Mouse (Mus musculus) heart, embryonic 13.5 days (tissue): Measurements from ENCODE around the gene Tmem81. TPM values are rescaled to one million over a fixed set of nuclear protein-coding genes. Genes with fewer than 3 reads are reported as not detected.
A peak's percentile ranks its signal among the peaks of the same experiment; 100 is the strongest.

Experiments
- ATAC-seq: fragments of 200-750 bp; cut with Nextera tagmentation; 2 replicates; pipeline ENCODE4 v1.8.0; 2017; ENCODE audit warnings: moderate TSS enrichment; ENCODE audit not compliant: insufficient number of reproducible peaks, low FRiP score, low TSS enrichment; ENCODE audit errors: extremely low read depth
- H3K27ac ChIP-seq: fragments of 300-500 bp; sonication (generic); replicated peaks from 2 replicates; pipeline ENCODE4 v1.5.1; 2015; ENCODE audit warnings: moderate library complexity, mild to moderate bottlenecking, inconsistent platforms
- H3K27me3 ChIP-seq: fragments of 300-500 bp; sonication (generic); replicated peaks from 2 replicates; pipeline ENCODE4 v1.6.1; 2015; ENCODE audit warnings: mild to moderate bottlenecking, inconsistent platforms
- H3K36me3 ChIP-seq: fragments of 300-500 bp; sonication (generic); 2 replicates; pipeline ENCODE4 v1.6.1; 2015; ENCODE audit warnings: mild to moderate bottlenecking, inconsistent platforms
- H3K4me1 ChIP-seq: fragments of 300-500 bp; sonication (generic); 2 replicates; pipeline ENCODE4 v1.6.1; 2015; ENCODE audit warnings: inconsistent platforms
- H3K4me2 ChIP-seq: fragments of 300-500 bp; sonication (generic); 2 replicates; pipeline ENCODE4 v1.6.1; 2015; ENCODE audit warnings: inconsistent platforms, mild to moderate bottlenecking, moderate library complexity
- H3K4me3 ChIP-seq: fragments of 300-500 bp; sonication (generic); 2 replicates; pipeline ENCODE4 v1.5.1; 2015; ENCODE audit warnings: moderate library complexity, mild to moderate bottlenecking, inconsistent platforms
- H3K9ac ChIP-seq: fragments of 300-500 bp; sonication (generic); 2 replicates; pipeline ENCODE4 v1.6.1; 2015; ENCODE audit warnings: inconsistent platforms, mild to moderate bottlenecking, moderate library complexity
- H3K9me3 ChIP-seq: fragments of 300-500 bp; sonication (generic); 2 replicates; pipeline ENCODE4 v1.6.1; 2016; ENCODE audit warnings: inconsistent platforms
- WGBS: fragments of 180-500 bp; shearing (Covaris S2); methylation state at CpG from one replicate; pipeline ENCODE4 v1.1.7; 2015; ENCODE audit warnings: mixed read lengths; 5-methylcytosine and 5-hydroxymethylcytosine counted together
- polyA plus RNA-seq: library from polyadenylated mRNA; unstranded; fragments of >200 nt; fragmentation: Nextera tagmentation; extraction: Ambion mirVana; gene quantifications from 2 replicates; pipeline ENCODE4 v1.2.1, GENCODE M21; 2015

Tmem81 gene
- polyA plus RNA-seq, 1 experiment from 2014 or later: 0.78 TPM

DNA sequence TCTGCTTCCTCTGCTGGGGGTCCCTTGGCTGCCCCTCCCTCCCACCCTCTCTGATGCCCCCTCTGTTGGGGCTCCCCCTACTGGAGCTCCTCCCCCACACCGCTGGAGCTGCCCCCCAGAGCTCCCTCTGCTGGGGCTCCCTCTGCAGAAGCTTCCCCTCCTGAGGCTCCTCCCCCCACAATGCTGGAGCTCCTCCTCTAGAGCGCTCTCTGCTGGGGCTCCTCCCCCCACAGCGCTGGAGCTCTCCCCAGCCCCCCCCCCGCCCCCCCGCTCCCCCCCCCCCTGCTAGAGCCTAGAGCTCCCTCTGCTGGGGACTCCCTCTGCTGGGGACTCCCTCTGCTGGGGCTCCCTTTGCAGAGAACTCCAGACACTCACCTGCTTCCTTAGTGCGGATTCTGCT, 14.7 kb downstream of the Tmem81 start:
- 19% methylated on average over 2 of the region's 6 CpGs for WGBS
- Histone ChIP-seq H3K4me3 (no peak overlapping the region), H3K9me3 (no peaks in the 10 kb centered on the region), H3K4me1 (no peaks in the 10 kb centered on the region), H3K4me2 (no peak overlapping the region), H3K27ac (no peak overlapping the region), H3K27me3 (peaks cover 43% of the 10 kb centered on the region), H3K36me3 (no peaks in the 10 kb centered on the region), H3K9ac (no peak overlapping the region)
- peak; percentile 55; the same call in 1 of the 2 replicates for ATAC-seq

DNA sequence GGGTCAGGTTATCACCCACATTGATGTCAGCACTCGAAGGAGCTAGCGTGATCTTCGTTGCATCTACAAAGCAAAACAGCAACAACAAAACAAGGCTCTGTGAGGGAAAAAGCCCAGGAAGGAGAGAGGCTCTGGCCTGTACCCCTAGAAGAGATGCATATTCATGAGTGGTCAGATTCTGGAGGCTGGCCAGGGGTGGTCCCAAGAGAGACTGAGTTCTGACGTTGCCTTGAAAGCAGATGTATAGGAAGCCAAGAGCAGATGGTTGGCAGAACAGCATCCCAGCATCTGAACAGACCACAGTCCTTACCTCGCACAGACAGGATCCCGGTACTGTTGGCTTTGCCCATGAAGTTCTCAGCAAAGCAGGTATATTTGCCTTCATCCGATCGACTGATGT, 17.0 kb downstream of the Tmem81 start:
- 74% methylated on average over 8 of the region's 8 CpGs for WGBS
- Histone ChIP-seq H3K4me2 (no peak overlapping the region), H3K9ac (no peak overlapping the region), H3K4me3 (no peak overlapping the region), H3K27ac (no peak overlapping the region), H3K9me3 (no peaks in the 10 kb centered on the region), H3K27me3 (peaks cover 59% of the 10 kb centered on the region), H3K36me3 (no peaks in the 10 kb centered on the region), H3K4me1 (no peaks in the 10 kb centered on the region)
- no peak for ATAC-seq

DNA sequence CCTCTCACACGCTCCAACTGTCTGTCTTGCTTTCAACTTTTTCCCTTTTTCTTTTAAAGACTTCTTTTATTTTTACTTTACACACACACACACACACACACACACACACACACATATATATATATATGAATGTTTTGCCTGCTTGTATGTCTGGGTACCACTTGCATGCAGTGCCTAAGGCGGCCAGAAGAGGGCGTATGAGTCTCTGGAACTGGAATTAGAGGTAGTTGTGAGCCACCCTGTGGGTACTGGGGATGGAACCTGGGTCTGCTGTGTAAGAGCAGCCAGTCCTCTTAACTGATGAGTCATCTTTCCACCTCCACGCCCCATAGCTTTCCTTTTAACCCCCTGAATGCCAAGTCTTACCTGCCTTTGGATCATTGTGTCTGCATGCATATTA, 17.9 kb downstream of the Tmem81 start:
- Histone ChIP-seq H3K9ac (no peak overlapping the region), H3K27me3 (peaks cover 63% of the 10 kb centered on the region), H3K4me3 (no peak overlapping the region), H3K4me1 (no peaks in the 10 kb centered on the region), H3K4me2 (no peak overlapping the region), H3K36me3 (no peaks in the 10 kb centered on the region), H3K9me3 (no peaks in the 10 kb centered on the region), H3K27ac (no peak overlapping the region)
- WGBS: 23% methylated on average over 4 of the region's 4 CpGs
- no peak for ATAC-seq

DNA sequence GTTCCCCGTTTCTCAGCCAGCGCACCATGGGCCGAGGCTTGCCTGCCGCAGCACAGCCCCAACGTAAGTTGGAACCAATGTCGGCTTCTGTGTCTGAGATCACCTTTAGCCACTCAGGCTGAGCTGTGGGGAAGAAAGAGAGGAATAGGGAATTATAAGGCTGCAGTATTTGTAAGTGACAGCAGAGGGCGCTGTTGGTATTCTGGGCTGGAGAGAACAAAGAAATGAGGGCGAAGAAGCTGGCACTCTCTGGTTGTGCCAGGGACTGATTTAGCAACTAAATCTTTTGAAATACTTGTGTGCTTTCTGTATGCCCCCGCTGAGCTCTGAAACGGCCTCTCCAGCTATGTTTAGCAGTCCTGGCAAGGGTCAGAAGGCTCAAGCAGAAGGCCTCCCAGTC, 19.8 kb downstream of the Tmem81 start:
- H3K4me3 ChIP-seq: no peak overlapping the region
- H3K4me2 ChIP-seq: no peak overlapping the region
- no peak overlapping the region for H3K9ac ChIP-seq
- peaks cover 67% of the 10 kb centered on the region for H3K27me3 ChIP-seq
- no peak overlapping the region for H3K27ac ChIP-seq
- peaks cover 4% of the 10 kb centered on the region; the same call in 1 of the 2 replicates for H3K4me1 ChIP-seq
- no peak for ATAC-seq
- WGBS: 7% methylated on average over 10 of the region's 10 CpGs
- H3K9me3 ChIP-seq: no peaks in the 10 kb centered on the region
- H3K36me3 ChIP-seq: no peaks in the 10 kb centered on the region

DNA sequence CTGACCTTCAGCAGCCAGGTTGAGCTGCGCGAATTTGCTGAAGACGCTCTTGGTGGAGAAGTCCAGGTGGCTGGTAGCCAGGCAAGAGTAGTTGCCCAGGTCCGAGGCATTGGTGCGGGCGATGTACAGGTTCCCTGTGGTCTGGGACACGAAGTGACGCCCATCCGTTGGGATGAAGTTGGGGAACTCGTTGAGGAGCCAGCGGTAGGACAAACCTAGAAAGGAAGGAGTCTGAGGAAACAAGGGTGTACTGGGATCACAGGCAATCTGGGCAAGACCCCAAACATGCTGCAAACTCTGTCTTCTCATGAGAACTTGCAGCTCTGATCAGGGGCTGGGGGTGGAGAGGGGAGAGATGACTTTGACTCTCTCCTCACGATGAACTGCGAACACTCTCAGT, 22.0 kb downstream of the Tmem81 start:
- H3K4me1 ChIP-seq: peaks cover 6% of the 10 kb centered on the region; the same call in 1 of the 2 replicates
- peaks cover 68% of the 10 kb centered on the region for H3K27me3 ChIP-seq
- no peak overlapping the region for H3K9ac ChIP-seq
- no peaks in the 10 kb centered on the region for H3K36me3 ChIP-seq
- no peak overlapping the region for H3K4me2 ChIP-seq
- H3K27ac ChIP-seq: no peak overlapping the region
- no peaks in the 10 kb centered on the region for H3K9me3 ChIP-seq
- 87% methylated on average over 13 of the region's 13 CpGs for WGBS
- H3K4me3 ChIP-seq: no peak overlapping the region
- ATAC-seq: no peak

DNA sequence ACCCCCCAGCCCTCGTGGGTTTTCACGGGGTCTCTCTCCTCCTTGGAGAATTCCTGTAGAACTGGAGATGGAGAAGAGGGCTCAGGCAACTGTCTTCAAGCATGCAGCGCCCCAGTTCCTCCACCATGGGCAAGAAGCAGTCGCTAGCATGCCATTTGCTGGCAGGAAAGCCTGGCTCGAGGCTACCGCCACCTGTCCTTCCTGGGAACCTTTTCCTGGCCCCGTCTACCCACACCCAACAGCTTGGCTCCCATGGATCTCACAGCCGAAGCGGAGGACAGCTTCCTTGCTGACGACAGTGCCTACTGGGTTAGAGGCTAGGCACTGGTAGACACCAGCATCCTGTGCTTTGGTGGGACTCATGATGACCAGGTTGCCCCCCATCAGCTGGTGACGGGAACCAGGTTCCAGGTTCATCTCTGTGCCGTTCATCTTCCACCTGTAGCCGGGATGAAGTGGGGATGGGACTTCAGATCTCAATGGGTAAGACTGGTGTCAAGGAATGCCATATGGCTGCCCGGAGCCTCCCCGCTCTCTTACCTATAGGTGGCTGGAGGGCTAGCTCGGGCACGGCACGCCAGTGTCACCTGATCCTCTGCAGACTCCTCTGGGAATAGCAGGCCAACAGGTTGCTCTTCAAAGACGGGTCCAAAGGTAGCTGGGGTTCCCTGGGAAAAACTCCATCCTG, 22.8 kb downstream of the Tmem81 start:
- H3K4me1 ChIP-seq: peaks cover 6% of the 10 kb centered on the region; the same call in 1 of the 2 replicates
- H3K9ac ChIP-seq: no peak overlapping the region
- WGBS: 70% methylated on average over 19 of the region's 19 CpGs
- H3K4me2 ChIP-seq: no peak overlapping the region
- H3K9me3 ChIP-seq: no peaks in the 10 kb centered on the region
- no peaks in the 10 kb centered on the region for H3K36me3 ChIP-seq
- ATAC-seq: no peak
- no peak overlapping the region for H3K27ac ChIP-seq
- no peak overlapping the region for H3K4me3 ChIP-seq
- peaks cover 75% of the 10 kb centered on the region for H3K27me3 ChIP-seq

DNA sequence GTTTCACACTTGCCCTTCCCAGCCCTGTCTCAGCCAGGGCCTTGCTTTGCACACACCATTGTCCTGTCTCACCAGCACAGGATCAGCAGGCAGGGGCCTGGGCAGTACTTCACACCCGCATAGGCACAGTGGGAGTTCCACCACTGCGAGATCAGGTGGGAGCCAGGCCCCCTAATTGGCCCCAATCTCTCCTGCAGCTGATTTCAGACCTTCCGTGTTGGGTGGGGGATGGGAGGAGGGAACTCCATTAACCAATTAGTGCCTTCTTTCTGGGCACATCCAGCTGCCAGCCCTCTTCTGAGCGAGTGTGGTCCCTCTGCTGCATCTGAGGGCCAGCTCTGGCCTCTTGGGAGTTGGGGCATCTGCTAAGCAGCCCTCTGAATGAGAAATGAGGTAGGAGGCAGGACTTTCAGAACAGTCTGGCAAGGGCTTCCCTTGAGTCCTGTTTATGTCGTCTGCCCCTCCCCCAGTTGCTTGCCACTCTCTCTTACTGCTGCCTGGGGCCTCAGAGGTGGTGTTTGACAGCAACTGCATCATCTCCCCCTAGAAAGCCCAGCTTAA, 24.7 kb downstream of the Tmem81 start:
- H3K4me1 ChIP-seq: peaks cover 6% of the 10 kb centered on the region; the same call in 1 of the 2 replicates
- H3K27ac ChIP-seq: no peak overlapping the region
- 8% methylated on average over 5 of the region's 5 CpGs for WGBS
- H3K9me3 ChIP-seq: no peaks in the 10 kb centered on the region
- peaks cover 82% of the 10 kb centered on the region for H3K27me3 ChIP-seq
- no peak overlapping the region for H3K9ac ChIP-seq
- no peak overlapping the region for H3K4me2 ChIP-seq
- no peak overlapping the region for H3K4me3 ChIP-seq
- no peak for ATAC-seq
- no peaks in the 10 kb centered on the region for H3K36me3 ChIP-seq

DNA sequence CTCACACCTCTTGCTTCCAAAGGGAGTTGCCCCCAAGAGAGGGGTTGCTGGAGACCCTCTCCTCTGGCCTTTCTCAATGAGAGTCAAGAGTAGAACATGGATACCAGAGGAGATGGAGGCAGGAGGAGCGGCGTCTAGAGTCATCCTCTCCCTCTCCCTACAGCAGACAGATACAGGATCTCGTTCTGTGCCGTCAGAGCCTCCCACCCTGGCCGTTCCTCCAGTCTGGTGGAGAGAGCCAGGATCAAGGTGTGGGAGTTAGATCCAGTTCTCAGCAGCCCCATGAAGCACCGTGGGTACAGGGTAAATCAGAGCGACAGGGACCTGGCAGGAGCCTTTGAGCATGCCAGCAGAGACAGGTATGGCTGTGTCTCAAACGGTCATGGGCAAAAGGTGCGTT, 26.5 kb downstream of the Tmem81 start:
- ATAC-seq: no peak
- Histone ChIP-seq H3K27me3 (peaks cover 85% of the 10 kb centered on the region), H3K9me3 (no peaks in the 10 kb centered on the region), H3K27ac (no peak overlapping the region), H3K4me2 (no peak overlapping the region), H3K4me1 (peaks cover 6% of the 10 kb centered on the region; the same call in 1 of the 2 replicates), H3K4me3 (no peak overlapping the region), H3K36me3 (no peaks in the 10 kb centered on the region), H3K9ac (no peak overlapping the region)
- WGBS: 48% methylated on average over 9 of the region's 9 CpGs

DNA sequence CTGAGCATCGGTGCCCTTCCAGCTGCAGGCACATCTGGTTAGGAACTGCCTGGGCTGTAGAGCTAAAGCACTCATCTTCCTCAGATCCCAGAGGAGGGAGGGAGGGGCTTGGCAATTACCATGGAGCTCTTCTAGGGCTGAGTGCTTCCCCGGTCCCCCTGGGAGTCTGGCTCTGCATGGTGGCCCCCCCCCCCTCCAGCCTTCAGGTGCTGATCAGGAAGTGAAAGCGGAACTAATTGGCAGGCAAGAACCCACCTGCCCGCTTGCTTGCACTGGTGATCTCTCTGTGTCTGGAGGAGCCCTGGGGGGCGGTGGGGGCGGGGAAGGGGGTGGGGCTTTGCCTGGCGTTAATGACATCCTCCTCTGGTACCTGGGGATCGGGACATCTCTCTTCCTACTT, 27.8 kb downstream of the Tmem81 start:
- H3K27ac ChIP-seq: no peak overlapping the region
- H3K9ac ChIP-seq: no peak overlapping the region
- no peak overlapping the region for H3K4me3 ChIP-seq
- no peak overlapping the region for H3K4me2 ChIP-seq
- H3K9me3 ChIP-seq: no peaks in the 10 kb centered on the region
- no peak for ATAC-seq
- no peaks in the 10 kb centered on the region for H3K36me3 ChIP-seq
- H3K4me1 ChIP-seq: peaks cover 6% of the 10 kb centered on the region; the same call in 1 of the 2 replicates
- 5% methylated on average over 8 of the region's 8 CpGs for WGBS
- peaks cover 85% of the 10 kb centered on the region for H3K27me3 ChIP-seq

DNA sequence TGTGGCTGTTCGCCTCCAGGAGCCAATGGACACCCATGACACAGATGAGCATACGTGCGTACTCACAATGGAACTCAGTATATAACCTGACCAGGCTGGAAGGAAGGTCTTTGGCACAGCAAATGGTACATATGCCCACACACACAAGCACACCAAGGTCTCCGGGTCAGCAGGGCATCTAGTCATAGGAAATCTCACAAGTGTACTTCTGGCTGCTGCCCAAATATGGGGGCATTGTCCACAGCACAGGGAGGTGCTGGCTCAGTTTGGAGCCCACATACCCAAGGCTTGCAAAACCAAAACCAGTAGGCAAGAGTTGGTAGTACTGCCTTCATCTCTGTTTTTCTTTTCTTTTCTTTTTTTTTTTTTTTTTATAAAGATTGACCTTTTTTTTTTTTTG, 29.5 kb downstream of the Tmem81 start:
- Histone ChIP-seq H3K36me3 (no peaks in the 10 kb centered on the region), H3K4me1 (peaks cover 6% of the 10 kb centered on the region), H3K27me3 (peaks cover 91% of the 10 kb centered on the region), H3K9ac (no peak overlapping the region), H3K9me3 (no peaks in the 10 kb centered on the region), H3K4me2 (no peak overlapping the region), H3K4me3 (no peak overlapping the region), H3K27ac (no peak overlapping the region)
- WGBS: 84% methylated on average over 4 of the region's 4 CpGs
- no peak for ATAC-seq

DNA sequence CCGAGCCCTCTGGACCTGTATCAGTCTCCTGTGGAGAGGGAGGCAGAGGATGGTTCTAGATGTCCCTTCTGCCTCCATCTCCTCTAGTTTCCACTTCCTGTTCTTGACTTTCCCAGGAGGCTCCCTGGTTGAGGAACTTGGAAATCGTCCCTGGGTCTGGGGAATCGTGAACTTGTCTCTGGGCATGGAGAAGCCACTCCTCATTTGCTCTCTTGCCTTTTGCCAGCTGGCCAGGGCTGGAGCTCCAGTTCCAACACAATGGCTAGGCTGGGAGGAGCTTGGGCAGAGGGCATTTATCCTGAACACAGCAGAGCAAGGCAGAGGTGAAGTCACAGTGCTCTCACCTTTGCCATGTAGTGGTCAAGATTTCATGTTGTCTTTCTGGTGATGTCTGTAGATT, 30.4 kb downstream of the Tmem81 start:
- peaks cover 10% of the 10 kb centered on the region for H3K4me1 ChIP-seq
- no peak overlapping the region for H3K4me2 ChIP-seq
- H3K4me3 ChIP-seq: no peak overlapping the region
- no peak for ATAC-seq
- H3K36me3 ChIP-seq: no peaks in the 10 kb centered on the region
- WGBS: 58% methylated on average over 3 of the region's 3 CpGs
- H3K9ac ChIP-seq: no peak overlapping the region
- H3K27me3 ChIP-seq: peaks cover 95% of the 10 kb centered on the region
- no peak overlapping the region for H3K27ac ChIP-seq
- H3K9me3 ChIP-seq: no peaks in the 10 kb centered on the region

DNA sequence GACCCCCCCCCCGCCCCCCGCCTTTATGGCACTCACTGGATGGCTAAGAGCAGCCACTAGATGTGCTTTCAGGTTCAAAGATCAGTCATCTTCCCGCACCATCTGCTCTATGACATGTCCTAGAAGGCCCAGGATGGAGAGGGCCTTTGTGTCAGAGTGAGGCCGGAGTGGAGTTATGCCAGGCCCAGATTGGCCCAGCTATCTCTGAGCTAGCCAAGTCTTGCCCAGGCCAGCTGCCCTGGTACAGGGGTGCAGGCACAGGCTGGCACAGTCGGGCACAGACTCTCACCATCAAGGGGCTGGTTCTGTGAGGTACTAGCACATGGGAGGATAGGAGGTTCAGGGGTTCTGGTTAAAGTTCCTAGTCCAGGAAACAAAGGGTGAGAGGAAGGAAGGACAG, 31.7 kb downstream of the Tmem81 start:
- Histone ChIP-seq H3K4me1 (peaks cover 17% of the 10 kb centered on the region), H3K27me3 (peaks cover 96% of the 10 kb centered on the region), H3K36me3 (no peaks in the 10 kb centered on the region), H3K9me3 (no peaks in the 10 kb centered on the region), H3K9ac (no peak overlapping the region), H3K4me3 (no peak overlapping the region), H3K4me2 (no peak overlapping the region), H3K27ac (no peak overlapping the region)
- 70% methylated on average over 5 of the region's 5 CpGs for WGBS
- no peak for ATAC-seq
